Mouse (Mus musculus): Measurements from ENCODE around the gene Ugt1a7c. TPM values are rescaled to one million over a fixed set of nuclear protein-coding genes. Genes with fewer than 3 reads are reported as not detected.
"Not testable (repeated sequence)": the region's sequence is repeated elsewhere in the genome, so short reads cannot be mapped to it uniquely, and the experiment has no call there.

The Ugt1a7c gene
- total and polyA plus RNA-seq, 2 experiments from 2014 or later: 1.3 to 2.1 TPM

DNA sequence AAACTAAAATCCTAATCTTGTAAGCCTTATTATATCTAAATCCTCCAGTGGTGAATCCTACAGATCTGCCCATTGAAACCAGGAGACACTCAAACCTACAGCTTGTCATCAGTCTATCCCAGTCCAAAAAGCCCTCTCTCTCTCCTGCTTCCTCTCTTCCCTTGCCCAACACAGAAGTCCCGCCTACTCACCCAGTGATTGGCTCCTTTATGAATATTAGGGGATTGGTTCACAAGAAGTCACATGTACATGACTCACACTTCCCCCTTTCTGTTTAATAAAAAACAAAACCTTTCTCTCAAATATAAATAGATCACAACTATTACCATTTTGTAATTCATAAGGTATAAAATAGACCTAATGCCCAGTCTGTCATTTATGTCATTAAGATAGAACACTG is 17.7 kb upstream of the Ugt1a7c start:
- Histone ChIP-seq H3K9ac (replicated peaks; ENCODE audit: low read length) (no peak overlapping the region), H3K27me3 (ENCODE audit: insufficient read depth, low read length) (no peaks in the 10 kb centered on the region), H3K4me2 (ENCODE audit: low read depth, low read length) (no peak overlapping the region), H3K4me3 (ENCODE audit: low read length) (no peak overlapping the region), H3K27ac (no peak overlapping the region), H3K4me1 (ENCODE audit: insufficient read depth, low read length) (no peaks in the 10 kb centered on the region), H3K9me3 (ENCODE audit: low read length) (0 out of 2 replicates have a peak, but pooled peaks cover 2% of the 10 kb centered on the region), H3K36me3 (ENCODE audit: insufficient read depth, low read length) (no peaks in the 10 kb centered on the region)
- TF ChIP-seq CTCF (IDR thresholded peaks at IDR 0.05; ENCODE audit: low read depth): no peak
- WGBS: 91% methylated on average over 1 of the region's 1 CpGs
- no peak for ATAC-seq
- no peak for DNase-seq (ENCODE audit: low spot score)

- ATAC-seq (no peak), DNase-seq (ENCODE audit: low spot score) (no peak)
- Histone ChIP-seq H3K27me3 (ENCODE audit: insufficient read depth, low read length) (no peaks in the 10 kb centered on the region), H3K27ac (no peak overlapping the region), H3K4me2 (ENCODE audit: low read depth, low read length) (no peak overlapping the region), H3K4me1 (ENCODE audit: insufficient read depth, low read length) (no peaks in the 10 kb centered on the region), H3K9me3 (ENCODE audit: low read length) (no peaks in the 10 kb centered on the region), H3K36me3 (ENCODE audit: insufficient read depth, low read length) (no peaks in the 10 kb centered on the region), H3K4me3 (ENCODE audit: low read length) (no peak overlapping the region), H3K9ac (replicated peaks; ENCODE audit: low read length) (no peak overlapping the region)
- no peak for TF ChIP-seq CTCF (IDR thresholded peaks at IDR 0.05; ENCODE audit: low read depth)
- WGBS: 98% methylated on average over 1 of the region's 1 CpGs
Observed at GRCm38 (mm10) chr1:88081670-88082069, 13.2 kb upstream of the Ugt1a7c start.

DNA sequence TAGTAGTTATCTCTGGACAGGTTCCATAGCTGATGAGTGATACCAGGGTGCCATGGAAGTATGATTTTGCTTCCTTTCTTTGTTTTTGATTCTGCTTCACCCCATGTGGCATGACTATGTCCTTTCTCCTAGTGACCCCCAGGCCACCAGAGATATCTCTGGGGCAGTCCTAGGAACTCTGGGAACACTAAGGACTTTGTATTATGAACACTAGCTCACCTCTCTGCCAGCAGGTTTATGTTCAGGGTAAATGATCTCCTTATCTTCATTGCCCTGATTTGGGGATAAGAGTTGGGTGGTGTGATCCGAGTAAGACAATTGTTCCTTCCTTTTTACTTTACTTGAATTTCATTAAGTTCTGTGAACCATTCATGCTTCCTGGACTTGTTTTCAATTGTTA is 8.7 kb upstream of the Ugt1a7c start:
- Histone ChIP-seq H3K27me3 (ENCODE audit: insufficient read depth, low read length) (no peaks in the 10 kb centered on the region), H3K4me3 (ENCODE audit: low read length) (no peak overlapping the region), H3K9ac (replicated peaks; ENCODE audit: low read length) (no peak overlapping the region), H3K36me3 (ENCODE audit: insufficient read depth, low read length) (no peaks in the 10 kb centered on the region), H3K27ac (no peak overlapping the region), H3K9me3 (ENCODE audit: low read length) (no peaks in the 10 kb centered on the region), H3K4me1 (ENCODE audit: insufficient read depth, low read length) (no peaks in the 10 kb centered on the region), H3K4me2 (ENCODE audit: low read depth, low read length) (no peak overlapping the region)
- ATAC-seq (no peak), DNase-seq (ENCODE audit: low spot score) (no peak)
- WGBS: 79% methylated on average over 1 of the region's 1 CpGs
- no peak for TF ChIP-seq CTCF (IDR thresholded peaks at IDR 0.05; ENCODE audit: low read depth)

- WGBS: 76% methylated on average over 3 of the region's 3 CpGs
- Histone ChIP-seq H3K36me3 (ENCODE audit: insufficient read depth, low read length) (no peaks in the 10 kb centered on the region), H3K4me3 (ENCODE audit: low read length) (no peak within 1 kb of the TSS), H3K9me3 (ENCODE audit: low read length) (no peaks in the 10 kb centered on the region), H3K27ac (no peak within 1 kb of the TSS), H3K4me1 (ENCODE audit: insufficient read depth, low read length) (no peaks in the 10 kb centered on the region), H3K27me3 (ENCODE audit: insufficient read depth, low read length) (no peaks in the 10 kb centered on the region), H3K4me2 (ENCODE audit: low read depth, low read length) (no peak within 1 kb of the TSS), H3K9ac (replicated peaks; ENCODE audit: low read length) (no peak within 1 kb of the TSS)
- ATAC-seq: no peak
- no peak for DNase-seq (ENCODE audit: low spot score)
- no peak for TF ChIP-seq CTCF (IDR thresholded peaks at IDR 0.05; ENCODE audit: low read depth)
Observed at GRCm38 (mm10) chr1:88087513-88087912, 7.3 kb upstream of the Ugt1a7c start, which contains the start of gene Ugt1a8. Gene Ugt1a8 (plus strand): TSS chr1:88087813.

GRCm38 (mm10) chr1:88092341-88092740 is 2.5 kb upstream of the Ugt1a7c start:
- H3K4me3 ChIP-seq (ENCODE audit: low read length): no peak overlapping the region
- H3K9ac ChIP-seq (replicated peaks; ENCODE audit: low read length): no peak overlapping the region
- H3K4me2 ChIP-seq (ENCODE audit: low read depth, low read length): no peak overlapping the region
- no peaks in the 10 kb centered on the region for H3K4me1 ChIP-seq (ENCODE audit: insufficient read depth, low read length)
- no peak for DNase-seq (ENCODE audit: low spot score)
- H3K36me3 ChIP-seq (ENCODE audit: insufficient read depth, low read length): no peaks in the 10 kb centered on the region
- no peak for ATAC-seq
- H3K27me3 ChIP-seq (ENCODE audit: insufficient read depth, low read length): no peaks in the 10 kb centered on the region
- no peak for TF ChIP-seq CTCF (IDR thresholded peaks at IDR 0.05; ENCODE audit: low read depth)
- no peaks in the 10 kb centered on the region for H3K9me3 ChIP-seq (ENCODE audit: low read length)
- no peak overlapping the region for H3K27ac ChIP-seq

DNA sequence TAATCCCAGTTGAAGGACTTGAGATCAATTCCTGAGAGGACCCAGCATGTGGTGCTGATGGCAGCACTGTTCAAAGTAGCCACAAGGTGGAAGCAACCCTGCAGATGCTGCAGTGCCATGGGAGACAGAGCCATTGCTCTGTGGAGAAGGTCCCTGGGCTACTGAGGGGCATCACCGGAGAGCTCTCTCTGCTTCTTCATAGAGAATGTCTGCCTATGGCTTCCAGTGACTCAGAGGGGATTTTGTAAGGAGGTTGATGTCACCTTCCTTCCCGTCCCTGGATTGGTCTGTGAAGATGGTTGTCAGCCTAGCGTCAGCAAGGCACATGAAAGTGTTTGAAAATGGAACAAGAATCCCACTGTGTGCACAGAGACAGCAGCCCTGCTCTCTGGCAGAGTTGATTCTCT is 589 bp upstream of the Ugt1a7c start:
- H3K27me3 ChIP-seq (ENCODE audit: insufficient read depth, low read length); H3K4me2 ChIP-seq (ENCODE audit: low read depth, low read length); H3K4me3 ChIP-seq (ENCODE audit: low read length); H3K9me3 ChIP-seq (ENCODE audit: low read length); H3K4me1 ChIP-seq (ENCODE audit: insufficient read depth, low read length); H3K36me3 ChIP-seq (ENCODE audit: insufficient read depth, low read length); H3K27ac ChIP-seq; H3K9ac ChIP-seq (replicated peaks; ENCODE audit: low read length): not testable (repeated sequence)
- DNase-seq (ENCODE audit: low spot score) (peak; percentile 13), ATAC-seq (0 out of 2 replicates have a peak, but pooled peaks have one; percentile 38)
- TF ChIP-seq CTCF (IDR thresholded peaks at IDR 0.05; ENCODE audit: low read depth): peak; percentile 44
- 75% methylated on average over 3 of the region's 3 CpGs for WGBS

DNA sequence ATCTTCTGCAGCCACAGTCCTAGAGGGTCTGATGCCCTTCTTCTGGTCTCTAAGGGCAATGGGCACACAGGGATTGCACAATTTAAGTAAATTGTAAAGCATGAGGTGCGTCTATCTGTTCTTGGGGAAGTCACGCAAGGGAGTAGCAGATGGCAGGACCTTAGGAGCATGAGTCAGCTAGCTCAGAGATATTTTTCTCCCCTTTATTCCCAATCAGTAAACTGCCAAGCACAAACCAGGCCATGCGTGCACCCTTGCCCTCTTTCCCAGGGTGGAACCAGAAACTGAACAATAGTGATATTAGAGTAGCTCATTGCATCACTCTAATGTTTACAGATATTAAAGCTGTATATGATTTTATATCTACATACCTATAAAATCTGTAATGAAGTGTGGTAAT is 3.7 kb downstream of the Ugt1a7c start:
- H3K9me3 ChIP-seq (ENCODE audit: low read length); H3K4me3 ChIP-seq (ENCODE audit: low read length); H3K4me2 ChIP-seq (ENCODE audit: low read depth, low read length); H3K9ac ChIP-seq (replicated peaks; ENCODE audit: low read length); H3K27ac ChIP-seq; DNase-seq (ENCODE audit: low spot score); H3K4me1 ChIP-seq (ENCODE audit: insufficient read depth, low read length); H3K36me3 ChIP-seq (ENCODE audit: insufficient read depth, low read length); ATAC-seq; H3K27me3 ChIP-seq (ENCODE audit: insufficient read depth, low read length): not testable (repeated sequence)
- 91% methylated on average over 3 of the region's 3 CpGs for WGBS

DNA sequence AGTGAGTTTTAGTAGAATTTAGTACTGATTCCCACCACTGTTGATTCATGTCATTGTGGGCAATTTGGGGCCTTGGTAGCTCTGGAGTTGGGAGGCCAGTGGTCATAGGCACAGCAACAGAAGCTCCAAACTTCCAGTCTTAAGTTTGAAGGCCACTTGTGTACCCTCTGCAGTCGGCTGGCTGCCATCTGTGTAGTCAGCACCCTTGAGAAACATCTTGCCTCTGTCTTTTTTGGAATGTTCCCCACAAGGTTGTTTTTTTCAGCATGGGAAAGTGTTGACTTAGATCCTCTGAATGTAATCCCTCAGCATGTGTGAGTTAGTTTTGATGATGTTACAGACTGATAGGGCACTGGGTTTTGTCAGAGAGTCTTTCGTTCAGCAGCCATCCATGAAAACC is 4.8 kb downstream of the Ugt1a7c start:
- H3K9ac ChIP-seq (replicated peaks; ENCODE audit: low read length); DNase-seq (ENCODE audit: low spot score); H3K4me2 ChIP-seq (ENCODE audit: low read depth, low read length); H3K4me3 ChIP-seq (ENCODE audit: low read length); H3K4me1 ChIP-seq (ENCODE audit: insufficient read depth, low read length); H3K36me3 ChIP-seq (ENCODE audit: insufficient read depth, low read length); H3K9me3 ChIP-seq (ENCODE audit: low read length); H3K27me3 ChIP-seq (ENCODE audit: insufficient read depth, low read length); H3K27ac ChIP-seq; ATAC-seq: not testable (repeated sequence)
- 90% methylated on average over 2 of the region's 2 CpGs for WGBS

- DNase-seq (ENCODE audit: low spot score); ATAC-seq; H3K27me3 ChIP-seq (ENCODE audit: insufficient read depth, low read length); H3K9me3 ChIP-seq (ENCODE audit: low read length); H3K4me3 ChIP-seq (ENCODE audit: low read length); H3K4me2 ChIP-seq (ENCODE audit: low read depth, low read length); H3K4me1 ChIP-seq (ENCODE audit: insufficient read depth, low read length); H3K27ac ChIP-seq; H3K36me3 ChIP-seq (ENCODE audit: insufficient read depth, low read length); H3K9ac ChIP-seq (replicated peaks; ENCODE audit: low read length): not testable (repeated sequence)
- 67% methylated on average over 2 of the region's 3 CpGs for WGBS
Observed at GRCm38 (mm10) chr1:88103019-88103418, 8.2 kb downstream of the Ugt1a7c start, which contains the start of gene Ugt1a6b. Gene Ugt1a6b (plus strand): TSS chr1:88103252.

- not testable (repeated sequence) for H3K27me3 ChIP-seq (ENCODE audit: insufficient read depth, low read length); H3K4me3 ChIP-seq (ENCODE audit: low read length); H3K4me2 ChIP-seq (ENCODE audit: low read depth, low read length); H3K36me3 ChIP-seq (ENCODE audit: insufficient read depth, low read length); H3K9ac ChIP-seq (replicated peaks; ENCODE audit: low read length); H3K27ac ChIP-seq; H3K4me1 ChIP-seq (ENCODE audit: insufficient read depth, low read length); DNase-seq (ENCODE audit: low spot score); H3K9me3 ChIP-seq (ENCODE audit: low read length); ATAC-seq
- WGBS: 76% methylated on average over 4 of the region's 5 CpGs
Observed at GRCm38 (mm10) chr1:88103697-88104468, 9.0 kb downstream of the Ugt1a7c start.
